Mouse (Mus musculus) retina, adult 2 months (tissue): ENCODE measurements around the gene Ndufs1.
"Not testable (repeated sequence)": the region's sequence is repeated elsewhere in the genome, so short reads cannot be mapped to it uniquely, and the experiment has no call there.

Source experiments
- DNase-seq: peaks from one replicate; pipeline ENCODE4 v3.0.0-alpha.2; 2012; ENCODE audit warnings: low read depth, low spot score

Gene Ndufs1

GRCm38 (mm10) chr1:63176604-63177421 is at the start of gene Ndufs1, which contains the start of gene Eef1b2:
Ndufs1 (minus strand) TSS chr1:63176833.
Eef1b2 (plus strand) TSS chr1:63176825.
- DNase-seq, result peak; percentile 97

- DNase-seq, result no peak
Measured at GRCm38 (mm10) chr1:63225890-63226289, 49.3 kb upstream of the Ndufs1 start.

GRCm38 (mm10) chr1:63225009-63225408 is 48.4 kb upstream of the Ndufs1 start:
- DNase-seq, result no peak

GRCm38 (mm10) chr1:63219277-63219676 is 42.6 kb upstream of the Ndufs1 start:
- no peak for DNase-seq

- no peak for DNase-seq
Measured at GRCm38 (mm10) chr1:63214631-63215030, 38.0 kb upstream of the Ndufs1 start.

GRCm38 (mm10) chr1:63214271-63214558 is 37.6 kb upstream of the Ndufs1 start, which contains the start of gene Gpr1:
Gpr1 (minus strand) TSS chr1:63214543.
- DNase-seq, result no peak

GRCm38 (mm10) chr1:63213478-63214270 is 37.0 kb upstream of the Ndufs1 start:
- DNase-seq, result no peak

- DNase-seq, result no peak
Measured at GRCm38 (mm10) chr1:63209861-63210529, 33.4 kb upstream of the Ndufs1 start.

GRCm38 (mm10) chr1:63207607-63208006 is 31.0 kb upstream of the Ndufs1 start:
- no peak for DNase-seq

GRCm38 (mm10) chr1:63204660-63205394 is 28.2 kb upstream of the Ndufs1 start:
- DNase-seq, result no peak

- no peak for DNase-seq
Measured at GRCm38 (mm10) chr1:63203950-63204659, 27.5 kb upstream of the Ndufs1 start.

GRCm38 (mm10) chr1:63203471-63203870 is 26.8 kb upstream of the Ndufs1 start:
- no peak for DNase-seq

GRCm38 (mm10) chr1:63201672-63202071 is 25.0 kb upstream of the Ndufs1 start:
- DNase-seq, result no peak

GRCm38 (mm10) chr1:63200322-63200721 is 23.7 kb upstream of the Ndufs1 start:
- DNase-seq, result no peak

GRCm38 (mm10) chr1:63199387-63199786 is 22.8 kb upstream of the Ndufs1 start:
- DNase-seq, result no peak

- DNase-seq, result no peak
Measured at GRCm38 (mm10) chr1:63195848-63196512, 19.3 kb upstream of the Ndufs1 start.

- DNase-seq, result no peak
Measured at GRCm38 (mm10) chr1:63192306-63193065, 15.9 kb upstream of the Ndufs1 start.

- no peak for DNase-seq
Measured at GRCm38 (mm10) chr1:63190851-63191250, 14.2 kb upstream of the Ndufs1 start.

- DNase-seq, result no peak
Measured at GRCm38 (mm10) chr1:63188536-63188935, 11.9 kb upstream of the Ndufs1 start.

- DNase-seq, result not testable (repeated sequence)
Measured at GRCm38 (mm10) chr1:63185430-63185829, 8.8 kb upstream of the Ndufs1 start.
